Comparison of ENCODE assay signal across 31 mouse cellular contexts in the genomic region with DNA sequence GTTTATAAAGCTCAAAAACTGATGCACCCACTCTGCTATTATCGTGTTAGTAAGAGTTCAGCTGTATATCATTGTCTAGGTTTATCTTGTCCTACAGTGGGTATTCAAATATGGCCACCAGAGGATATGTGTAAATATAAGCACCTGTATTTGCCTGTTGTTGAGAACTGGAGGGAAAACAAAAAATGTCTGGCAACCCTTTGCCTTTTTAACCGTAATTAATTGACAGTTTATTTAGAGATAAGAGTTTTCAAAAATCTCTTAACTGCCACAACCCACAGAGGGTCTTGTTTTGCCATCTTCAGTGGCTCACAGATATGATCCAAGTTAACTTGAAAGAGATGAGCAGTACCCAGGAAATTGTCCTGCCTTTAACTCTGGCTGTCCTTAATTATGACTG.
"Had no signal": no experiment of that assay in that cellular context is flagged by ENCODE, and none has a peak within 500 bp of the region (broad histone marks: within the 10 kb centered on the region; RNA-seq: fewer than 3 reads in every experiment).

No protein-coding gene starts in this region.

- H3K27me3 ChIP-seq: limb, embryonic 12.5 days; limb, embryonic 13.5 days; limb, embryonic 15.5 days; liver, embryonic 12.5 days; liver, embryonic 13.5 days; liver, embryonic 15.5 days; lung, embryonic 15.5 days; megakaryocyte, embryonic 14.5 days; midbrain, embryonic 12.5 days; midbrain, embryonic 13.5 days; neural tube, embryonic 12.5 days had no signal

- H3K36me3 ChIP-seq: limb, embryonic 10.5 days; limb, embryonic 13.5 days; midbrain, embryonic 10.5 days; midbrain, embryonic 12.5 days; neural tube, embryonic 12.5 days had no signal

- ATAC-seq: liver, embryonic 12.5 days; liver, postnatal 0 days; lung, postnatal 0 days; midbrain, embryonic 13.5 days; midbrain, embryonic 16.5 days had no signal

- H3K4me2 ChIP-seq: limb, embryonic 12.5 days; limb, embryonic 13.5 days; limb, embryonic 15.5 days; liver, embryonic 11.5 days; liver, embryonic 12.5 days; liver, embryonic 13.5 days; liver, embryonic 15.5 days; lung, embryonic 14.5 days; lung, embryonic 15.5 days; midbrain, embryonic 12.5 days; midbrain, embryonic 13.5 days; neural tube, embryonic 12.5 days had no signal

- DNase-seq: left cerebral cortex, postnatal 4 days; liver; liver, embryonic 13.5 days; liver, postnatal 0 days; lung, adult 18-20 months; lung, adult 2 months; lung, embryonic 14.5 days; lung, postnatal 10 days; lung, postnatal 14 days; lung, postnatal 36 days; lung, postnatal 4 days; midbrain, embryonic 14.5 days had no signal

- H3K27ac ChIP-seq: left cerebral cortex, adult 2 months; limb, embryonic 10.5 days; limb, embryonic 12.5 days; limb, embryonic 13.5 days; limb, embryonic 15.5 days; liver, embryonic 12.5 days; liver, embryonic 13.5 days; liver, embryonic 14.5 days; liver, embryonic 15.5 days; lung, embryonic 15.5 days; macrophage; midbrain, embryonic 10.5 days; midbrain, embryonic 12.5 days; midbrain, embryonic 13.5 days; neural tube, embryonic 12.5 days had no signal

- H3K4me3 ChIP-seq: left cerebral cortex, adult 2 months; limb, embryonic 10.5 days; limb, embryonic 12.5 days; limb, embryonic 13.5 days; limb, embryonic 15.5 days; liver, embryonic 12.5 days; liver, embryonic 13.5 days; liver, embryonic 15.5 days; lung, embryonic 15.5 days; megakaryocyte, embryonic 14.5 days; midbrain, embryonic 10.5 days; midbrain, embryonic 12.5 days; midbrain, embryonic 13.5 days; myocyte; neural tube, embryonic 12.5 days had no signal

- H3K9me3 ChIP-seq: limb, embryonic 10.5 days; limb, embryonic 12.5 days; limb, embryonic 13.5 days; limb, embryonic 15.5 days; liver, embryonic 12.5 days; liver, embryonic 13.5 days; liver, embryonic 15.5 days; lung, embryonic 15.5 days; megakaryocyte, embryonic 14.5 days; midbrain, embryonic 10.5 days; midbrain, embryonic 12.5 days; midbrain, embryonic 13.5 days; neural tube, embryonic 12.5 days had no signal

- H3K9ac ChIP-seq: limb, embryonic 12.5 days; limb, embryonic 13.5 days; limb, embryonic 15.5 days; liver, embryonic 12.5 days; liver, embryonic 13.5 days; liver, embryonic 14.5 days; liver, embryonic 15.5 days; liver, postnatal 0 days; lung, embryonic 14.5 days; lung, embryonic 15.5 days; midbrain, embryonic 12.5 days; midbrain, embryonic 13.5 days; neural tube, embryonic 12.5 days had no signal

- H3K4me1 ChIP-seq: liver, embryonic 12.5 days; liver, embryonic 15.5 days; lung, embryonic 15.5 days; midbrain, embryonic 10.5 days; midbrain, embryonic 12.5 days; midbrain, embryonic 13.5 days had no signal
